Mouse (Mus musculus) naive thymus-derived CD4-positive, alpha-beta T cell, adult 2 months (primary cell): ENCODE measurements around the gene Nexn.
A peak's percentile ranks its signal among the peaks of the same experiment; 100 is the strongest.

Source experiments
- DNase-seq: peaks from one replicate; pipeline ENCODE4 v3.0.0-alpha.2; 2011; ENCODE audit warnings: low read depth

The Nexn gene

GRCm38 (mm10) chr3:152278431-152278830, 12.3 kb upstream of the Nexn start:
- DNase-seq = no peak

DNA sequence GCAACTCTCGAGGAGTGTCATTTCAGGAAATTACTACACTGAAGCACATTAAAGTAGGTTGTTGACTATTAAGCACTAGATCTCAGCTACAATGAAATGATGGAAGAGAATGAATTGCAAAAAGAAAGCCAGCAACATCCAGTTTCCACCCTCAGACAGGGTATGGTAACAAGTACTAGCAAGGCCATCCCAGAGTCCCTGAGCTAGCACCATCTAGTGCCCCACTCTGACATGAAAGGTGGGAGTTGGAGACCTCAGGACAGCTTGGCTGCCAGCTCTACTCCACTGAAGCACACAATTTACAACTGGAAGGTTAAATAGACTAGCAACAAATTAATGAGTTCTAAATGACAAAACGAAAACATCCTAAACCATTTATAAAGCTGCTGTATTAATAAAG, 11.8 kb upstream of the Nexn start:
- no peak for DNase-seq

DNA sequence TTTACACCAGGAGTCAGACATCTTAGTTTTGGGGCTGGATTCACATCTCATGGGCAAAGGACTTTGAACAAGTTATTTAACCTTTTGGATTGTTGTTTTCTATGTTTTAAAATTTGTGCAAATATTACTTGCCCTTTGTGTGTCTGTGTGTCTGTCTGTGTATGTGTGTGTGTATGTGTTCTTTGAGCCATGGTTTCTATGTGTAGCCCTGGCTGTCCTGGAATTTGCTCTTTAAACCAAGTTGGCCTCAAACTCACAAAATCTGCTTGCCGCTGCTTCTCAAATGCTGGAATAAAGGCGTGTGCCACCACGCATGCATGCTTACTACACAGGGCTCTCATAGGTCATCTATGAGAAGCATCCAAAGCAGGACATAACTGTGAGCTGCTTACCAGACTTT, 10.8 kb upstream of the Nexn start:
- DNase-seq = no peak

GRCm38 (mm10) chr3:152275008-152275407, 8.9 kb upstream of the Nexn start:
- DNase-seq = no peak

DNA sequence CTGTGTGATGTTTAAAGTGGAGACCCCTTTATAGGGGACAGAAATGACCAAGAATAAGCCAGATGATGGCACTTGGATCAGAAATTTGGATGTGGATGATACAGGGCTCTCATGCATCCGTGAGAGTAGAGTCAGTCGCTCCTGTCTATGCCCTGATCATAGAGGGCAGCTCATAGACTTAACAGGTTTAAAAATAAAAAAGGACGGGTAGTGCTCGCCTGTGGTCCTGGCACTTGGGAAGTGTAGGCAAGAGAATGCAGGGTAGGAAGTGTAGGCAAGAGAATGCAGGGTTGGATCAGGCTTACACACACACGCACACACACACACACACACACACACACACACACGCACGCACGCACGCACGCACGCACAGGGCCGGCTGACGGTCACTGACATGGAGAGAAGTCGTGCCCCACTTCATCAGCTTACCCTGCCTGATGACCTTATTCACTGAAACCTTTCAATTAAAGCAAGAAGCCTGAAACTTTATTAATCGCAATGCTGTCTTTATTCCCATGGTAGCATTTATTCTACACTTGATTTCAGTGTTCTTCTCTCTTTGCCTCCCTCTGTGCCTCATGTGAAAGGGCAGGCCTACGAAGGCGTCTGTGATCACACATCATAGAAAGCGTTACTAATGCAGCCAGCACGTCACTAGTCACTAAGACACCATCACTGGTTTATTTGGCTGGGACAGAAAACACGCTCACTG, 7.0 kb upstream of the Nexn start:
- no peak for DNase-seq

DNA sequence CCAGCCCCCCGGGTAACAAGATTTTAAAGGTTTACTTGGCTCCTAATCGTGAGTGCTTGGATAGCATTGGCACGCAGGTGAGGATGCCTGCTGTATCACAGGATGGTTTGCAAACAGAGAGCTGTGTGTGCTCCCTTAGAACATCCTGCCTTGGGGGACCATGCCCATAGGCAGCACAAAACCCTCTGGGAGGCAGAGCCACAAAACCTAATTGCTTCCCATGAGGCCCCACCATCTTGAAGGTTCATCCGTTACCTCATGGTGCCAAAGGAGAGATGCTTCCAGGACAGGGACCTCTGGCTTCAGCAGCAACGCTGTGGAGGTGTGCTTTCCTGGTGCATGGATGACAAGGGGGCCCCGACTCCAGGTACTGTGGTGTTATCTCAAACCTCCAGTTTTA, 5.7 kb upstream of the Nexn start:
- DNase-seq = no peak

DNA sequence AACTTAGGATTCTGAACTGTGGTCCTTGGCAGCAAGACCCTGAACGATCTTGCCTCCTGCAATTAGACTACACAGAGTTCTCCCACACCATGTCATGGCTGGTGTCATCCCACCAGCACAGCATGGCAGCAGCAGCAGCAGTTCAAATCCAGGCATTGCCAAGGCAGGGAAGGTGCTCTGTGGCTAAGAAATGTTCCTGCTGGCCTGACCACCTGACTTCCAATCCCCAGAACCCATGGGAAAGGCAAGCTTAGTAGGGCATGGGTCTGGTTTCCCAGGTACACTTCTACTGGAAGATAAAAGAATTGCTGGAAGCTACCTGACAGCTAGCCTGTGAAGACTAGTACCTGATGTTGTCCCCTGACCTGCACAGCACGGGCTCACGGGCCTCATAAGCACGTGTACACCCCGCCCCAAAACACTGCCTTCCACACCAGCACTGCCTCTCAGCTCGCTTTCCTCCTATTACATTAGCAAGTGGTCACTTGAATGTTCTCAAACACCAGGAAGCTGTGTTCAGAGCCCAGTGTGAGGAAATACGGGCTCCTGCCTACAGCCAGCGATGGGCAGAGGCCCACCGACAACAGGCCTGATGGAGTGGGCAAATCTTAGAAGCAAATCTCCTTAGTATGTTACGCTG, 5.0 kb upstream of the Nexn start:
- no peak for DNase-seq

DNA sequence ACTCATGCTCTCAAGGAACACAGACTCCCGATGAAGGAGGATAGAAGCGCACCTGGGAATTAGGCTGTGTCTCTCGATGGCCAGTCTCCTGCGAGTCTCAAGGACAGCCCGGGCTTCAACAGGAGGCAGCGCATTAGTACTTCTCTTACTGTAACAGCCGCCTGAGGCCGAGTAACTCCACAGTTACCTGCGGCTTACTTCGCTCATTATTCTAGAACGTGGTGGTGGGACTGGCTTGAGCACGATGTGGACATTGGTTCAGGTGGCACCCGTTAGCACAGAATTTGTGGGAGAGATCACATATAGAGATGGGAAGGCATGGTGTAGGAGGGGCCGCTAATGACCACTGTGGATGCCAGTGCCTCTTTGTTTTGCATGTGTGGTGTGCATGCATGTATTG, 1.9 kb upstream of the Nexn start:
- DNase-seq = no peak

GRCm38 (mm10) chr3:152265351-152266035, 657 bp downstream of the Nexn start:
- no peak for DNase-seq

DNA sequence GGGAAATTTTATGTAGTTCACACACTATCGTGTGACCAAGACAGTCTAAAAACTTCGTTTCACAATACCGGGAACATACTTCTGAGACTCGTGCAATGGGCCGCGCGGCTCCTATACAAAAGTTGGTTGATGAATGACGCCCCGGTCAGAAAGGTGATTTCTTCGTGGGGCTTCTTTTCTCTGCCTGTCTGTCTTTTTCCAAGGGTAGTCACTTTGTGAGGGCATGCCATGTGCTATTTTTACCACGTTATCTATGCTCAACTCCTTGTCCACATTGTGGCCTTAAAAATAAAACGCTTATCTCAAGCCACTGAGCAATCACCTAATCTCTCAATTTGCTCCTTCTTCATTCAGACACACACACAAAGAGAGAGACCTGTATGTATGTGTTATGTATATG, 1.3 kb downstream of the Nexn start:
- DNase-seq = no peak

DNA sequence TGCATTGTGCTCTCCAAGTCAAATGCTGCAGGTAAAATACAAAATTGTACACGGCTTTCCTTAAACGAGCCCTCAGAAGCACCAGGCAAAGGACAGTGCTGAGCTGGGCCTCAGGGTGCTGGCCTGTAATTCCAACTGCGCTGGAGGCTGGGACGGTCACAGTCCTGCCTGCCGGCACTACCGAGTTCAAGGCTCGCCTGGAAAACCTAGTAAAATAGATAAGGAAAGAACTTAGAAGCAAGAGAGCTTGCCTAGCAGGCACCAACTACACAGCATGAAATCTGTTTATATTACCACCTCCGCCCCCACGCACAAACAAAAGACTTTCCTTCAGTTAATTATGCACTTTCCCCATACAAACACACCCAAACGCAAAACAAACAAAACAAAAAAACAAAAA, 1.8 kb downstream of the Nexn start:
- no peak for DNase-seq

GRCm38 (mm10) chr3:152261948-152262347, 4.2 kb downstream of the Nexn start:
- no peak for DNase-seq

DNA sequence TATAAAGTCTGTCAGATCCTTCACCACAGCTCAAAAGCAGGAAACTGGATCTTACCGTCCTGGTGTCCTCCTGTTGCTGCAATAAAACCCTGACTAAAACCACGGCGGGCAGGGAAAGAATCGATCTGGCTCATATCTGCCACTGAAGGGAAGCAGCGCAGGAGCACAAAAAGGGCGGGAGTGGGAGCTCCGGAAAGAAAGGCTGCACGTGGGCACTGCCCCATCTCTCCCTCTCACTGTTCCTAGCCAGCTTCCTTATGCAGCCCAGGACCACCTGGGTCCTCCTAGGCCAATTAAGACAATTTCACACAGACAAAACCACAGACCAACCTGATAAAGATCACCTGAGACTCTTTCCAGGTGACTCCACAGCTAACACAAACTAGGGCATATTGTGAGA, 4.7 kb downstream of the Nexn start:
- DNase-seq = no peak

DNA sequence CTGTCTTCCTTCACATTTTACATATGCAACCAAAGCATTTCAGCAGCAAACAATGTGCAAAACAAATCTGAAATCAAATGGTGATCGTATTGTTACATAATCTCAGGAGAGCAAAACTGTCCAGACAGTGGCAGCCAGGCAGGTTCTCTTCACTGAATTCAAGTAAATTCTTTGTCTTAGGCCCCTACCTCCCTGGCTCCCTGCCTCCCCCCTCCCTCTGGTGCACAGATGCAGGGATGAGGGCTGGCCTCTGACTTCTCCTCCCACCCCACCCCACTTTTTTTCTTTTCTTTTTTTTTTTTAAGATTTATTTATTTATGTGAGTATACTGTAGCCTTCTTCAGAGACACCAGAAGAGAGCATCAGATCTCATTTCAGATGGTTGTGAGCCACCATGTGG, 5.8 kb downstream of the Nexn start:
- DNase-seq = no peak

DNA sequence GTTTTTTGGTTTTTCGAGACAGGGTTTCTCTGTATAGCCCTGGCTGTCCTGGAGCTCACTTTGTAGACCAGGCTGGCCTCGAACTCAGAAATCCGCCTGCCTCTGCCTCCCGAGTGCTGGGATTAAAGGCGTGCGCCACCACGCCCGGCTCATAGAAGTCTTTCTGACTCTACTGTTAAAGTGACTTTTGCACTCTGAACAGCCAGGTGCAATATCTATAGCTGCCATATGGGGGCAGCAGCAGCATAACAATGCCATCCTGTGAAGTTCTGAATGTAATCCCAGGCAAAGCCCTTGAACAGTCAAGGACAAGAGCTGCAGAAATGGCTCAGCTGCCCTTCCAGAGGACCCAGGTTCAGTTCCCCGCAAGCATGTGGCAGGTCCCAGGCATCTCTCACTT, 6.7 kb downstream of the Nexn start:
- DNase-seq = peak; percentile 77

GRCm38 (mm10) chr3:152257528-152257927, 8.6 kb downstream of the Nexn start:
- DNase-seq = no peak

DNA sequence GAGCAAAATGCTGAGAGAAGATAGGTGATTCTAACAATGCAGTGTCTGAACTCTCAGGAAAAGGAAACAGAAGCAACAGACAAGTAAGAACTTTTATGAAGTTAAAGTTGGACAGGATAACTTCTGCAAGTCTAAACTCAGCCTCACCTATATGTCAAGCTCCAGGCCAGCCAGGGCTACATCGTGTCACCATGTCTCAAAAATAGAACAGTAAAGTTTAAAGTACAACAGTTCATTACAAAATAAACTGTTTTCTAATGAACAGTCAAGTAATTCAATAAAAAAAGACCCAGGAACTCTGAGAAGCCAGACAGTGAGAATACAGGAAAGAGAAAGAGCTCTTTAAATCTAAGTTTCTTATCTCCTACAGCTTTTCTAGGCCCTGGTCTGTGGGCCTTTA, 15.7 kb downstream of the Nexn start:
- DNase-seq = no peak

DNA sequence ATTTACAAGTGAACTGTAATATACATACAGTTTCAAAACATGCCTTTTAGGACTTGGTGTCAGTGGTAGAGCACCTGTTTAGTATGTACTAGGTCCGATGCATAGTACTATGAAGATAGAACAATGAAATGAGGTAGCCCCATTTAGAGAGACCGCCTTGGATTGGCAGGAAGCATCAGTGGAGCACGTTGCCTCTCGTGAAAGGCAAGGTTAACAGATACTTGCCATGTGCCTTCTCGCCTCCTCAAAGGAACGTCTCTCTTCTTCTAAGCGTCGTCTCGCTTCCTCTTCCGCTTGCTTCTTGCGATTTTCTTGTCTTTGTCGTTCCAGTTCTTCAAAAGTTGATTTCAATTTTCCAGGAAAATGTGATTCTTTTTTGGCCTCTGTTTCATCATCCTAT, 18.4 kb downstream of the Nexn start:
- no peak for DNase-seq

DNA sequence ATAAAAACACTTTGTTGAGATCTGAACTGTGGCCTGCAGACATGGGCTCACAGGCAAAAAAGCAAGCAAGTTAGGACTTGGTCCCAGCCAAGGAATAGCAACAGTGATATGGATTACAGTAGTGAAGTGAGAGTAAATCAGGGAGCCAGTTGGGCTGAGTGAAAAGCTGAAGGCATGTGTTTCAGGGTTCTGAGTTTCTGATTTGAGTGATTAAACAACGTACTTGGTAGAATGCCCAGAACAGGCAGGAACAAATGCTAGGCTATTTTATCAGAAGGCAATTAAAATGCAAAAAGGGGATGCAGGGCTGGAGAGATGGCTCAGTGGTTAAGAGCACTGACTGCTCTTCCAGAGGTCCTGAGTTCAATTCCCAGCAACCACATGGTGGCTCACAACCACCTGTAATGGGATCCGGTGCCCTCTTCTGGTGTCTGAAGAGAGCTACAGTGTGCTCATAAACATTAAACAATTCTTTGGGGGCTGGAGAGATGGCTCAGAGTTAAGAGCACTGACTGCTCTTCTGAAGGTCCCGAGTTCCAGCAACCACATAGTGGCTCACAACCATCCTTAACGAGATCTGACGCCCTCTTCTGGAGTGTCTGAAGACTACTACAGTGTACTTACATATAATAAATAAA, 20.8 kb downstream of the Nexn start:
- no peak for DNase-seq

DNA sequence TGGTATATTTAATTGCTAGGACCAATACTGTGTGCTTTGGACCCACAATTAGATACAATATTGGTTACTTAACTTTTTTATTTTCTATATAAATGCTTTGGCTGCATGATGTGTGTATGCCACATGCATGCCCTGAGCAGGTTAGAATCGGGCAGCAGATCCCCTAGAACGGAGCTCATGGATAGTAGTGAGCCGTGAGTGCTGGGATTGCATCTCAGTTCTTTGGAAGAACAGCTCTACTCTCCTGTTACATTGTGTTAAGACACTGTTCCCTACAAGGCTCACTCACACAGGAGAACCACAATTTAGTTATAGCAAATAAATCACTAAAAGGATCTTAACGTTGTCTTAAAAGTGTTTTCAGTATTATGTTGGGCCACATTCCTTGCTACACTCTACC, 22.8 kb downstream of the Nexn start:
- DNase-seq = no peak

GRCm38 (mm10) chr3:152241098-152241497, 25.1 kb downstream of the Nexn start:
- DNase-seq = no peak

DNA sequence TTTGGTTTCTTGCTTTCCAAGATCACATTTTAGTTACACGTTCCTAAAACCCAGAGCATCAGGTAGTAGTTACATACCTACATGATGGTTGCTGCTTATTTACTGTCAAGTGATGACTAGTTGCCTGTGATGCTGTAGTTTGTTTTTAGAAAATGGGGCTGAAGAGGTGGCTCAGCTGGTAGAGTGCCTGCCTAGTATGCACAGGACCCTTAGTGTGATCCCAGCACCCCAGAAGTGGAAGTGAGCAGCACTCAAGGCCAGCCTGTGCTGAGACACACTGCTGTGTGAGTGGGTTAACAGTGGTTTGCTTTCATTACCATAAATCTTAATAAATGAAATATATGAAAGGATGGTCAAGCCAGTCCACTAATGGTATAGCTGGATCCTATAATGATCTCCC, 26.6 kb downstream of the Nexn start:
- no peak for DNase-seq

GRCm38 (mm10) chr3:152238836-152239235, 27.3 kb downstream of the Nexn start:
- peak; percentile 20 for DNase-seq
